Mouse (Mus musculus): ENCODE data around the gene 4931406C07Rik. TPM values are rescaled to one million over a fixed set of nuclear protein-coding genes. Genes with fewer than 3 reads are reported as not detected.

The 4931406C07Rik gene
- polyA plus RNA-seq, 1 experiment from 2014 or later: 8.3 TPM

GRCm38 (mm10) chr9:15238297-15238990, 67.8 kb downstream of the 4931406C07Rik start:
- Histone ChIP-seq H3K9ac (ENCODE audit: low read length) (peak overlapping the region; percentile 68), H3K27ac (ENCODE audit: low read depth, low read length) (no peak overlapping the region), H3K9me3 (replicated peaks; ENCODE audit: control insufficient read depth, low read length) (no peaks in the 10 kb centered on the region), H3K4me1 (ENCODE audit: control insufficient read depth, insufficient read depth, low read length) (no peaks in the 10 kb centered on the region), H3K27me3 (replicated peaks; ENCODE audit: control insufficient read depth, insufficient read depth, low read length) (no peaks in the 10 kb centered on the region), H3K4me2 (ENCODE audit: low read length) (peak overlapping the region; percentile 63), H3K4me3 (ENCODE audit: low read depth, low read length) (peak overlapping the region; percentile 36), H3K36me3 (ENCODE audit: control insufficient read depth, insufficient read depth, low read length) (no peaks in the 10 kb centered on the region)
- DNase-seq (ENCODE audit: low spot score) (peak; percentile 9), ATAC-seq (no peak; the same call in 1 of the 2 replicates)
- WGBS: 72% methylated on average over 16 of the region's 16 CpGs

GRCm38 (mm10) chr9:15237516-15238296, 68.5 kb downstream of the 4931406C07Rik start:
- ATAC-seq (no peak), DNase-seq (ENCODE audit: low spot score) (no peak)
- no peak overlapping the region for H3K4me2 ChIP-seq (ENCODE audit: low read length)
- H3K27ac ChIP-seq (ENCODE audit: low read depth, low read length): no peak overlapping the region
- WGBS: 55% methylated on average over 14 of the region's 14 CpGs
- no peaks in the 10 kb centered on the region for H3K27me3 ChIP-seq (replicated peaks; ENCODE audit: control insufficient read depth, insufficient read depth, low read length)
- H3K9me3 ChIP-seq (replicated peaks; ENCODE audit: control insufficient read depth, low read length): no peaks in the 10 kb centered on the region
- no peak overlapping the region for H3K9ac ChIP-seq (ENCODE audit: low read length)
- no peaks in the 10 kb centered on the region for H3K36me3 ChIP-seq (ENCODE audit: control insufficient read depth, insufficient read depth, low read length)
- H3K4me3 ChIP-seq (ENCODE audit: low read depth, low read length): no peak overlapping the region
- no peaks in the 10 kb centered on the region for H3K4me1 ChIP-seq (ENCODE audit: control insufficient read depth, insufficient read depth, low read length)

- Histone ChIP-seq H3K9me3 (replicated peaks; ENCODE audit: control insufficient read depth, low read length) (no peaks in the 10 kb centered on the region), H3K27me3 (replicated peaks; ENCODE audit: control insufficient read depth, insufficient read depth, low read length) (no peaks in the 10 kb centered on the region), H3K36me3 (ENCODE audit: control insufficient read depth, insufficient read depth, low read length) (no peaks in the 10 kb centered on the region), H3K4me2 (ENCODE audit: low read length) (no peak overlapping the region), H3K4me3 (ENCODE audit: low read depth, low read length) (no peak overlapping the region), H3K9ac (ENCODE audit: low read length) (no peak overlapping the region), H3K4me1 (ENCODE audit: control insufficient read depth, insufficient read depth, low read length) (no peaks in the 10 kb centered on the region), H3K27ac (ENCODE audit: low read depth, low read length) (no peak overlapping the region)
- no peak for ATAC-seq
- no peak for DNase-seq (ENCODE audit: low spot score)
- WGBS: 67% methylated on average over 3 of the region's 3 CpGs
Measured at GRCm38 (mm10) chr9:15235986-15236385, 70.3 kb downstream of the 4931406C07Rik start.

- Histone ChIP-seq H3K27me3 (replicated peaks; ENCODE audit: control insufficient read depth, insufficient read depth, low read length) (no peaks in the 10 kb centered on the region), H3K4me2 (ENCODE audit: low read length) (no peak overlapping the region), H3K9me3 (replicated peaks; ENCODE audit: control insufficient read depth, low read length) (no peaks in the 10 kb centered on the region), H3K9ac (ENCODE audit: low read length) (no peak overlapping the region), H3K4me3 (ENCODE audit: low read depth, low read length) (no peak overlapping the region), H3K27ac (ENCODE audit: low read depth, low read length) (no peak overlapping the region), H3K36me3 (ENCODE audit: control insufficient read depth, insufficient read depth, low read length) (no peaks in the 10 kb centered on the region), H3K4me1 (ENCODE audit: control insufficient read depth, insufficient read depth, low read length) (no peaks in the 10 kb centered on the region)
- DNase-seq (ENCODE audit: low spot score): no peak
- no peak for ATAC-seq
- 88% methylated on average over 1 of the region's 1 CpGs for WGBS
Measured at GRCm38 (mm10) chr9:15233604-15234003, 72.6 kb downstream of the 4931406C07Rik start.

Small RNA genes within 50 kb of the gene (microRNA-seq; reads per million reads assigned to microRNA genes)
- not detected for gene Gm49349
- 0.40 reads per million for gene mmu-mir-7650

Other genes with a start within 250 kb of the 4931406C07Rik start
- gene Hephl1, start 194.3 kb downstream of the 4931406C07Rik start, polyA plus RNA-seq (2014; fragmentation: Nextera tagmentation; extraction: Ambion mirVana): not detected in 2 replicates
- gene Vstm5, start 67.4 kb downstream of the 4931406C07Rik start, polyA plus RNA-seq (2014; fragmentation: Nextera tagmentation; extraction: Ambion mirVana): 7.3 and 9.5 TPM in 2 replicates
- gene Med17, start 26.5 kb downstream of the 4931406C07Rik start, polyA plus RNA-seq (2014; fragmentation: Nextera tagmentation; extraction: Ambion mirVana): 39.8 and 43.1 TPM in 2 replicates
- 43.9 and 44.8 TPM in 2 replicates for gene Taf1d, start 234 bp downstream of the 4931406C07Rik start, polyA plus RNA-seq (2014; fragmentation: Nextera tagmentation; extraction: Ambion mirVana)
- 15.8 and 16.0 TPM in 2 replicates for gene Cep295, start 51.3 kb upstream of the 4931406C07Rik start, polyA plus RNA-seq (2014; fragmentation: Nextera tagmentation; extraction: Ambion mirVana)
- 3.2 and 3.5 TPM in 2 replicates for gene Smco4, start 187.0 kb upstream of the 4931406C07Rik start, polyA plus RNA-seq (2014; fragmentation: Nextera tagmentation; extraction: Ambion mirVana)

All from forebrain, embryonic 14.5 days (tissue).